Mouse (Mus musculus): ENCODE results near the gene Ranbp10. TPM values are rescaled to one million over a fixed set of nuclear protein-coding genes. Genes with fewer than 3 reads are reported as not detected.

Ranbp10 gene
- polyA plus RNA-seq, 1 experiment from 2014 or later: 7.0 TPM

GRCm38 (mm10) chr8:105798408-105798807, 28.7 kb downstream of the Ranbp10 start:
- no peak for DNase-seq (ENCODE audit: low spot score)
- no peak overlapping the region for H3K4me2 ChIP-seq (ENCODE audit: low read length)

GRCm38 (mm10) chr8:105795785-105796184, 31.4 kb downstream of the Ranbp10 start:
- DNase-seq (ENCODE audit: low spot score) (no peak), ATAC-seq (replicated peaks; ENCODE audit: low FRiP score, low read depth) (no peak)

More at GRCm38 (mm10) chr8:105798408-105798807, 28.7 kb downstream of the Ranbp10 start:
- 78% methylated on average over 5 of the region's 5 CpGs for WGBS
- no peak overlapping the region for H3K4me3 ChIP-seq (replicated peaks; ENCODE audit: low read depth, low read length)
- no peak for ATAC-seq (replicated peaks; ENCODE audit: low FRiP score, low read depth)
- no peaks in the 10 kb centered on the region for H3K36me3 ChIP-seq (ENCODE audit: insufficient read depth, low read length)
- no peaks in the 10 kb centered on the region for H3K9me3 ChIP-seq (replicated peaks; ENCODE audit: low read length)
- peaks cover 11% of the 10 kb centered on the region; the same call in 1 of the 2 replicates for H3K4me1 ChIP-seq (replicated peaks; ENCODE audit: insufficient read depth, low read length)
- H3K27ac ChIP-seq: peak overlapping the region; percentile 65; the same call in 1 of the 2 replicates
- no peak for TF ChIP-seq CTCF (IDR thresholded peaks at IDR 0.05; ENCODE audit: low read depth)
- H3K27me3 ChIP-seq (ENCODE audit: insufficient read depth, low read length): no peaks in the 10 kb centered on the region
- H3K9ac ChIP-seq (ENCODE audit: low read depth, low read length): no peak overlapping the region

GRCm38 (mm10) chr8:105794009-105794598, 33.0 kb downstream of the Ranbp10 start:
- H3K4me2 ChIP-seq (ENCODE audit: low read length): no peak overlapping the region
- no peak for ATAC-seq (replicated peaks; ENCODE audit: low FRiP score, low read depth)
- H3K27me3 ChIP-seq (ENCODE audit: insufficient read depth, low read length): no peaks in the 10 kb centered on the region
- H3K4me3 ChIP-seq (replicated peaks; ENCODE audit: low read depth, low read length): no peak overlapping the region
- no peak overlapping the region for H3K9ac ChIP-seq (ENCODE audit: low read depth, low read length)
- no peak for TF ChIP-seq CTCF (IDR thresholded peaks at IDR 0.05; ENCODE audit: low read depth)
- no peak overlapping the region for H3K27ac ChIP-seq
- H3K4me1 ChIP-seq (replicated peaks; ENCODE audit: insufficient read depth, low read length): peaks cover 6% of the 10 kb centered on the region; the same call in 1 of the 2 replicates
- H3K9me3 ChIP-seq (replicated peaks; ENCODE audit: low read length): no peaks in the 10 kb centered on the region
- 78% methylated on average over 3 of the region's 3 CpGs for WGBS
- H3K36me3 ChIP-seq (ENCODE audit: insufficient read depth, low read length): no peaks in the 10 kb centered on the region
- DNase-seq (ENCODE audit: low spot score): no peak

More at GRCm38 (mm10) chr8:105795785-105796184, 31.4 kb downstream of the Ranbp10 start:
- no peaks in the 10 kb centered on the region for H3K27me3 ChIP-seq (ENCODE audit: insufficient read depth, low read length)
- peaks cover 11% of the 10 kb centered on the region; the same call in 1 of the 2 replicates for H3K4me1 ChIP-seq (replicated peaks; ENCODE audit: insufficient read depth, low read length)
- WGBS: 86% methylated on average over 1 of the region's 1 CpGs
- no peak overlapping the region for H3K4me3 ChIP-seq (replicated peaks; ENCODE audit: low read depth, low read length)
- no peak overlapping the region for H3K4me2 ChIP-seq (ENCODE audit: low read length)
- no peaks in the 10 kb centered on the region for H3K36me3 ChIP-seq (ENCODE audit: insufficient read depth, low read length)
- no peaks in the 10 kb centered on the region for H3K9me3 ChIP-seq (replicated peaks; ENCODE audit: low read length)
- TF ChIP-seq CTCF (IDR thresholded peaks at IDR 0.05; ENCODE audit: low read depth): no peak
- H3K27ac ChIP-seq: no peak overlapping the region; the same call in 1 of the 2 replicates
- H3K9ac ChIP-seq (ENCODE audit: low read depth, low read length): no peak overlapping the region

GRCm38 (mm10) chr8:105793331-105793730, 33.8 kb downstream of the Ranbp10 start:
- DNase-seq (ENCODE audit: low spot score): no peak
- Histone ChIP-seq H3K36me3 (ENCODE audit: insufficient read depth, low read length) (no peaks in the 10 kb centered on the region), H3K4me3 (replicated peaks; ENCODE audit: low read depth, low read length) (no peak overlapping the region), H3K27me3 (ENCODE audit: insufficient read depth, low read length) (no peaks in the 10 kb centered on the region), H3K27ac (no peak overlapping the region), H3K4me1 (replicated peaks; ENCODE audit: insufficient read depth, low read length) (no peaks in the 10 kb centered on the region), H3K9ac (ENCODE audit: low read depth, low read length) (no peak overlapping the region), H3K4me2 (ENCODE audit: low read length) (no peak overlapping the region), H3K9me3 (replicated peaks; ENCODE audit: low read length) (no peaks in the 10 kb centered on the region)
- 86% methylated on average over 1 of the region's 1 CpGs for WGBS
- no peak for TF ChIP-seq CTCF (IDR thresholded peaks at IDR 0.05; ENCODE audit: low read depth)
- ATAC-seq (replicated peaks; ENCODE audit: low FRiP score, low read depth): 0 out of 2 replicates have a peak, but pooled peaks have one; percentile 29

- Histone ChIP-seq H3K4me2 (ENCODE audit: low read length) (no peak overlapping the region), H3K4me3 (replicated peaks; ENCODE audit: low read depth, low read length) (no peak overlapping the region), H3K27ac (no peak overlapping the region), H3K9me3 (replicated peaks; ENCODE audit: low read length) (no peaks in the 10 kb centered on the region), H3K36me3 (ENCODE audit: insufficient read depth, low read length) (peaks cover 14% of the 10 kb centered on the region), H3K9ac (ENCODE audit: low read depth, low read length) (no peak overlapping the region), H3K4me1 (replicated peaks; ENCODE audit: insufficient read depth, low read length) (no peaks in the 10 kb centered on the region), H3K27me3 (ENCODE audit: insufficient read depth, low read length) (no peaks in the 10 kb centered on the region)
- DNase-seq (ENCODE audit: low spot score) (no peak), ATAC-seq (replicated peaks; ENCODE audit: low FRiP score, low read depth) (no peak)
- TF ChIP-seq CTCF (IDR thresholded peaks at IDR 0.05; ENCODE audit: low read depth): no peak
Measured at GRCm38 (mm10) chr8:105789626-105790025, 37.5 kb downstream of the Ranbp10 start.

GRCm38 (mm10) chr8:105788927-105789326, 38.2 kb downstream of the Ranbp10 start:
- no peak for ATAC-seq (replicated peaks; ENCODE audit: low FRiP score, low read depth)
- peaks cover 16% of the 10 kb centered on the region for H3K36me3 ChIP-seq (ENCODE audit: insufficient read depth, low read length)
- no peak overlapping the region for H3K9ac ChIP-seq (ENCODE audit: low read depth, low read length)
- H3K27ac ChIP-seq: no peak overlapping the region
- 62% methylated on average over 4 of the region's 4 CpGs for WGBS
- no peak for TF ChIP-seq CTCF (IDR thresholded peaks at IDR 0.05; ENCODE audit: low read depth)
- H3K9me3 ChIP-seq (replicated peaks; ENCODE audit: low read length): no peaks in the 10 kb centered on the region
- H3K4me1 ChIP-seq (replicated peaks; ENCODE audit: insufficient read depth, low read length): no peaks in the 10 kb centered on the region
- no peak overlapping the region for H3K4me2 ChIP-seq (ENCODE audit: low read length)
- H3K27me3 ChIP-seq (ENCODE audit: insufficient read depth, low read length): no peaks in the 10 kb centered on the region
- DNase-seq (ENCODE audit: low spot score): no peak
- no peak overlapping the region for H3K4me3 ChIP-seq (replicated peaks; ENCODE audit: low read depth, low read length)

Measured in kidney, postnatal 0 days (tissue).